Mouse (Mus musculus) C2C12 (cell line): ENCODE data around the gene Cyp19a1.

Source experiments
- CTCF ChIP-seq: IDR thresholded peaks from one replicate; pipeline ENCODE4 v1.5.1; 2011; ENCODE audit not compliant: control insufficient read depth, insufficient read depth, insufficient read length
- MAX ChIP-seq: IDR thresholded peaks from one replicate; pipeline ENCODE4 v1.6.1; 2011; ENCODE audit warnings: mild to moderate bottlenecking, control low read depth

DNA sequence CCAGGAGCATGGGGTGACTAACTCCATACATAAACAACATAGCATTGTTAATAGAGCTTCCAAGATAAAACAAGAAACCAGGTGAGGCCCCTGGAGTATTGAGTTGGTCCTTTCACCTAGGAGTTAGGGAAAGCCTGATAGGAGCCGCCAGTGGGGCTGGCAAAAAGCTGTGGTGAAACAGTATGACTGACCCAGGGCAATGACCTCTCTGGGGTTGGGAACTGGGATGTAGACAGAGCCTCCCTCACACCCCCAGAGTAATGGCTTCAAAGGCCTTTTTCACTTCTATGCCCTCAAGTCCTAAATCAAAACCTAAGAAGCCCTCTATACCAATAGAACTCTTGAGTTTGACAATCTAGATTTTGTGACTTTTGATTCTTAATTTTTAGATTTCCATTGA lies 40.3 kb upstream of the Cyp19a1 start:
- TF ChIP-seq CTCF (no peak), MAX (no peak)
